Mouse (Mus musculus) lung, postnatal 0 days (tissue): ENCODE data around the gene St3gal4. TPM values are rescaled to one million over a fixed set of nuclear protein-coding genes. Genes with fewer than 3 reads are reported as not detected.

Experiments
- ATAC-seq: fragments of 200-750 bp; cut with Nextera tagmentation; 2 replicates; pipeline ENCODE4 v1.8.0; 2017; ENCODE audit warnings: moderate library complexity
- DNase-seq: peaks from one replicate; pipeline ENCODE4 v3.0.0-alpha.2; 2016; ENCODE audit warnings: low spot score
- H3K27ac ChIP-seq: fragments of 300-500 bp; sonication (generic); 2 replicates; pipeline ENCODE4 v1.5.1; 2014; ENCODE audit warnings: antibody characterized with exemption, mild to moderate bottlenecking, low read length, mixed read lengths
- H3K27me3 ChIP-seq: fragments of 300-500 bp; sonication (generic); replicated peaks from 2 replicates; pipeline ENCODE4 v1.6.1; 2014; ENCODE audit warnings: low read length, mixed read lengths; ENCODE audit not compliant: insufficient read depth
- H3K36me3 ChIP-seq: fragments of 300-500 bp; sonication (generic); 2 replicates; pipeline ENCODE4 v1.6.1; 2014; ENCODE audit warnings: low read length, mixed read lengths; ENCODE audit not compliant: insufficient read depth
- H3K4me1 ChIP-seq: fragments of 300-500 bp; sonication (generic); 2 replicates; pipeline ENCODE4 v1.6.1; 2014; ENCODE audit warnings: antibody characterized with exemption, low read depth, low read length, mixed read lengths; ENCODE audit not compliant: insufficient read depth
- H3K4me2 ChIP-seq: fragments of 300-500 bp; sonication (generic); replicated peaks from 2 replicates; pipeline ENCODE4 v1.6.1; 2014; ENCODE audit warnings: low read depth, mild to moderate bottlenecking, low read length, moderate library complexity, mixed read lengths
- H3K4me3 ChIP-seq: fragments of 300-500 bp; sonication (generic); 2 replicates; pipeline ENCODE4 v1.5.1; 2014; ENCODE audit warnings: low read depth, low read length
- H3K9ac ChIP-seq: fragments of 300-500 bp; sonication (generic); replicated peaks from 2 replicates; pipeline ENCODE4 v1.6.1; 2014; ENCODE audit warnings: low read depth, mild to moderate bottlenecking
- H3K9me3 ChIP-seq: fragments of 300-500 bp; sonication (generic); 2 replicates; pipeline ENCODE4 v1.6.1; 2016; ENCODE audit warnings: low read length, mixed read lengths
- CTCF ChIP-seq: IDR thresholded peaks from 2 replicates; pipeline ENCODE4 v1.5.1; 2016; ENCODE audit warnings: antibody characterized with exemption, mild to moderate bottlenecking
- EP300 ChIP-seq: IDR thresholded peaks from 2 replicates; pipeline ENCODE4 v1.6.1; 2016; ENCODE audit warnings: antibody characterized with exemption, mild to moderate bottlenecking, control low read depth
- WGBS: fragments of 180-500 bp; shearing (Covaris S2); extraction: QIAGEN DNeasy Blood & Tissue Kit; methylation state at CpG from one replicate; pipeline ENCODE4 v1.1.7; 2014; 5-methylcytosine and 5-hydroxymethylcytosine counted together
- polyA plus RNA-seq: library from polyadenylated mRNA; unstranded; fragments of >200 nt; fragmentation: Nextera tagmentation; extraction: Ambion mirVana; gene quantifications from 2 replicates; pipeline ENCODE4 v1.2.1, GENCODE M21; 2015

St3gal4 gene
- polyA plus RNA-seq, 1 experiment from 2014 or later = 50.0 TPM

DNA sequence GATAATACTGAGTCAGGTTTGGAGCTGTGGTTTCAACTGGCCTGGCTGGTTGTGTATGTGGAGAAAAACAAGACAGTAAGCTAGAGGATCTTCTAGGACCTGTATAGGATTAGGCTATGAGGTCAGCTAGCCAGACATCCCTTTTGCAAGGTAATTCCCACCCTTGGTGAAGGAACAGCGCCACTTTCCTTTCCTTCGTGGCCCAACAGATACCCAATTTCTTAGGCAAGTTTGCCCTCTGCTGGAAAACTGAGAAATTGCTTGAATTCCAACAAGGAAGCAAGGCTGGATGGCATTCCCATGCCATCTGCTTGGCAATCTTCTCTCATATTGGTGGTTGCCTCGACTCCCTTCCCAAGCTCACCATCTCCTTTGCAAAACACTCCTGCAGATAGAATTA is 99.7 kb downstream of the St3gal4 start:
- Histone ChIP-seq H3K36me3 (no peaks in the 10 kb centered on the region), H3K9ac (no peak overlapping the region), H3K27ac (no peak overlapping the region), H3K4me3 (no peak overlapping the region), H3K4me2 (no peak overlapping the region), H3K9me3 (no peaks in the 10 kb centered on the region), H3K4me1 (no peaks in the 10 kb centered on the region), H3K27me3 (no peaks in the 10 kb centered on the region)
- 7% methylated on average over 3 of the region's 3 CpGs for WGBS
- DNase-seq (peak; percentile 63), ATAC-seq (0 out of 2 replicates have a peak, but pooled peaks have one; percentile 20)
- TF ChIP-seq EP300 (no peak), CTCF (peak; percentile 92)

DNA sequence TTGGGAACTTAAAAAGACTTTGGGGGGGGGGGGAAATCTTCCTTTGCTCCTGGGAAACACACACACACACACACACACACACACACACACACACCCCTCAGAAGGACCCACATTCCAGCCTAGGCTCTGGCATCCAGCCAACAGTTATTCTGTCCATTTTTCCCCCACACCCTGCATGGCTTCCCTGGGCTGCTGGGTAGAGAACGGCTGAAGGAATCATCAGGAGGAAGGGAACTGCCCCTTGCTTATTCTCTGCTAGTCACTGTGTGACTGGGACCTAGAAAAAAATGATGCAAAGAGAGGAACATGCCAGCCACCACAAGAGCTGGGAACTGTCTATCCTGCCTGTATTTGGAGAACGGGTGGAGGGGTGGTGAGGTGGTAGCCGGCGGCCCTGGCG is 101.0 kb downstream of the St3gal4 start:
- Histone ChIP-seq H3K9me3 (no peaks in the 10 kb centered on the region), H3K27ac (no peak overlapping the region), H3K4me1 (no peaks in the 10 kb centered on the region), H3K4me2 (no peak overlapping the region; the same call in 1 of the 2 replicates), H3K27me3 (no peaks in the 10 kb centered on the region), H3K36me3 (no peaks in the 10 kb centered on the region), H3K4me3 (no peak overlapping the region), H3K9ac (no peak overlapping the region)
- no peak for TF ChIP-seq EP300
- TF ChIP-seq CTCF = no peak
- ATAC-seq (0 out of 2 replicates have a peak, but pooled peaks have one; percentile 19), DNase-seq (no peak)
- WGBS = 11% methylated on average over 5 of the region's 5 CpGs

DNA sequence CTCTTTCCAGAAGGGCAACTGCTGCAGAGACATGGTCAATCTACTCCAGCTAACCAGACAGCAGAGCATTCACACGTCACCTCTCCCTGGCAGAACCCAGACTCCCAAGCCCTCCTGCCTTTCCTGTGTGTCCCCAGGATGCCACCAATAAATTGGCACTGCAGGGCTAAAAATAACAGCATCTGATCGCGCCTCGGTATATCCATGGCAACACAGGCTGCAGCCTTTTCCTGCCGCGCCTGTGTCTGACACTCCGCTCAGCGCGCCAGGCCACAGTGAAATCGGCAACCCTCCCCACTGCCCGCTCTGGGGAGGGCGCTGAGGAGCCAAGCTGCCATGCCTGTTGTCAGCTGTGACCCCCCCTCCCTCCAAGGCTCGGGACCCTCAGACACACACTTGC is 101.5 kb downstream of the St3gal4 start:
- 9% methylated on average over 13 of the region's 13 CpGs for WGBS
- Histone ChIP-seq H3K9me3 (no peaks in the 10 kb centered on the region), H3K36me3 (no peaks in the 10 kb centered on the region), H3K27me3 (no peaks in the 10 kb centered on the region), H3K4me3 (no peak overlapping the region), H3K4me2 (no peak overlapping the region; the same call in 1 of the 2 replicates), H3K27ac (no peak overlapping the region), H3K4me1 (no peaks in the 10 kb centered on the region), H3K9ac (no peak overlapping the region)
- TF ChIP-seq EP300 = no peak
- TF ChIP-seq CTCF = 0 out of 2 replicates have a peak, but pooled peaks have one; percentile 15
- peak; percentile 44; the same call in 1 of the 2 replicates for ATAC-seq
- DNase-seq = no peak

DNA sequence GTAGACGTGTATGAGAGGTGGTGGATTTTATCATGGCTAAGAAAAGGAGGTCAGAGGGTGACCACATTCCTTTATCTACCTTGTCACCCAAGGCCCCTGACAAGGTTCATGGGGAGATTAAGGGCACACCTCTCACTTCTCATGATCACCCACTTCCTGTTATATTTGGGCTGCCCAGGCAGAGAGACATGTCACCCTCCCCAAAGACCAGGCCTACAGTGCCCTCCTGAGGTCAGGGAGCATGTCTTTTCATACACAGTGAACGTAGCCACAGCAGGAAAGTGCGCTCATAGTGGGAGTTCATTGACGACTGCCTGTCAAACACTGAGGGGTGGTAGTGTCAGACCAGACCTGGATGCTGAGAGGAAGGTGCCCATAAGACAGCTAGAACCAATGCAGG is 102.3 kb downstream of the St3gal4 start:
- Histone ChIP-seq H3K36me3 (no peaks in the 10 kb centered on the region), H3K9ac (no peak overlapping the region), H3K4me3 (no peak overlapping the region), H3K4me2 (no peak overlapping the region), H3K27me3 (no peaks in the 10 kb centered on the region), H3K4me1 (no peaks in the 10 kb centered on the region), H3K9me3 (no peaks in the 10 kb centered on the region), H3K27ac (no peak overlapping the region)
- DNase-seq = no peak
- 37% methylated on average over 4 of the region's 4 CpGs for WGBS
- TF ChIP-seq EP300 (no peak), CTCF (peak; percentile 79)
- ATAC-seq = peak; percentile 62

DNA sequence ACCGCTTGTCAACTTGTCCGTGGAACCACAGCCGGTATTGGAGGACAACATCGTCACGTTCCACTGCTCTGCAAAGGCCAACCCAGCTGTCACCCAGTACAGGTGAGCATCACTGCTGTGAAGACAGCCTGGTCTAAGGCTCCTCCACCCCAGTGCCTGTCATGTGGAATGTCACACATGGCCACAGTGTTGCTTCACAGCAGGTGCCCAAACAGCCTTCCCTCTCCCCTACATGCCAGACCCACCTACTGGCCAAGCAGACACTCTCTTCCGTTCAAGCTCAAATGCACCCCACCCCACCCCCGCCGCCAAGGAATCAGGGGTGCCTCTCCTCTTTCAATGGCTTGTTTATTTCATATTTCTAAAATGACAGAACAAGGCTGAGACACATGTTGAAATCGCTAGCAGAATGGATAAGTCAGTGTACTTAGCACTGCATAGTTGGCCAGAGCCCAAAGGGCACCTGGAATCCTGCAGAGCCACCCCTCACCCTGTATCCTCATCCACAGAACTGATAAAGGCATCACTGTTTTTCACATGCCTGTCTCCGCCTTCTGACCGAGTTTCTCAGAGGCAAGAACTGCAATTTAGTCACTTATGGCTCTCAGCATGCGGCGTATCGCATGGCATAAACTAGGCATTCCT is 111.2 kb downstream of the St3gal4 start:
- ATAC-seq = peak; percentile 71
- no peaks in the 10 kb centered on the region for H3K36me3 ChIP-seq
- H3K4me1 ChIP-seq = no peaks in the 10 kb centered on the region
- no peak overlapping the region for H3K4me2 ChIP-seq
- H3K9me3 ChIP-seq = no peaks in the 10 kb centered on the region
- H3K4me3 ChIP-seq = no peak overlapping the region
- WGBS = 59% methylated on average over 14 of the region's 14 CpGs
- TF ChIP-seq CTCF (no peak), EP300 (no peak)
- no peak overlapping the region for H3K27ac ChIP-seq
- no peak for DNase-seq
- no peaks in the 10 kb centered on the region for H3K27me3 ChIP-seq
- no peak overlapping the region for H3K9ac ChIP-seq

DNA sequence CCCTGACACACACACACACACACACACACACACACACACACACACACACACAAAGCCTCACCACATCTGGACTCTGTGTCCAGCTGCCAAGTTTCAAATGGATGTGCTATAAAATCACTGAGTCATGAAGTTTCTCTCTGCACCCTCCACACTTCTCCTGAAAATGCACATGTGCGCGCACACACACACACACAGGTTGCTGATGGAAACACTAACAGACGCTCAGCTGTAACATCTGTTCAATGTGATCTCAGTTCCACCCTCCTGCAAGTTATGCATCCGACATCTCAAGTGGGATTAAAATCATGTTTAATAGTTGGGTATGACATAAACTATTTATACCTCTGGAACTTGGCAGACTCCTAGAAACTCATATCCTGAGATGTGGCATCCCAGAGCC is 115.0 kb downstream of the St3gal4 start:
- Histone ChIP-seq H3K9ac (no peak overlapping the region), H3K27ac (no peak overlapping the region), H3K4me1 (no peaks in the 10 kb centered on the region), H3K4me3 (no peak overlapping the region), H3K36me3 (no peaks in the 10 kb centered on the region), H3K4me2 (no peak overlapping the region), H3K27me3 (no peaks in the 10 kb centered on the region), H3K9me3 (no peaks in the 10 kb centered on the region)
- WGBS = 79% methylated on average over 4 of the region's 4 CpGs
- ATAC-seq = no peak
- no peak for DNase-seq
- no peak for TF ChIP-seq EP300
